Mouse (Mus musculus) frontal cortex, postnatal 25 days (tissue): ENCODE measurements around the gene Gabarap.
A peak's percentile ranks its signal among the peaks of the same experiment; 100 is the strongest.

Experiments used
- DNase-seq, 2 experiments: peaks; one replicate each; pipeline ENCODE4 v3.0.0; 2022; ENCODE audit warnings: low spot score in 2 of 2

Gene Gabarap

DNA sequence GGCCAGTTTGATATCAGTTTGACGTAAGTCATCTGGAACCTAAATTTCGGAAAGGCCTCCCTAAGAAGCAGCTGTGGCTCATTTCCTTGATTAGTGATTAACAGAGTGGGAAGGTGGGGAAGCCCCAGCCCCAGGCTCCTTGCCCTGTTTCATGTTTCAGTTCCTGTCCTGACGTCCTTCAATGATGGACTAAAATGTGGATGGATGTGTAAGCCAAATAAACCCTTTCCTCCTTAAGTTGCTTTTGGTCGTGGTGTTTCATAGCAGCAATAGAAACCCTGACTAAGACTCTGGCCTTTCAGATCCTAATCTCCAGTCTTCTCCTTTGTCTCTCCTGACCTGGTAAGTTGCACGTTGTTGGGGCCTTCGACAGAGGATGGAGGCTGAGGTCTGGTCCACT, 20.7 kb upstream of the Gabarap start:
- DNase-seq = no peak

DNA sequence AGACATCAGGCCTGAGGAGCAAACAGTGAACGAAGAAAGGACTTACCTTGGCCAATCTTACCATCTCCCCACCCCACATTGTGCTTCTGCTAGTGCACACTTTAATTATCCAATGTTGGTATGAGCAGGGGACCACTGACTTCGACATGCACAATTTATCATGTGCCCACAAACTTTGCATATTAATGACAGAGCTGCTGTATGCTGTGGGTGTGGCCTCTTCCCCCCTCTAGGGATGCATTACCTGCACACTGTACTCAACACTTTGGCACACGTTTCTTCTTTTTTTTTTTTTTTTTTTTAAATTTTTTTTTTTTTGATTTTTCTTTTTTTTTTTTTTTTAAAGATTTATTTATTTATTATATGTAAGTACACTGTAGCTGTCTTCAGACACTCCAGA, 20.2 kb upstream of the Gabarap start:
- DNase-seq = no peak

DNA sequence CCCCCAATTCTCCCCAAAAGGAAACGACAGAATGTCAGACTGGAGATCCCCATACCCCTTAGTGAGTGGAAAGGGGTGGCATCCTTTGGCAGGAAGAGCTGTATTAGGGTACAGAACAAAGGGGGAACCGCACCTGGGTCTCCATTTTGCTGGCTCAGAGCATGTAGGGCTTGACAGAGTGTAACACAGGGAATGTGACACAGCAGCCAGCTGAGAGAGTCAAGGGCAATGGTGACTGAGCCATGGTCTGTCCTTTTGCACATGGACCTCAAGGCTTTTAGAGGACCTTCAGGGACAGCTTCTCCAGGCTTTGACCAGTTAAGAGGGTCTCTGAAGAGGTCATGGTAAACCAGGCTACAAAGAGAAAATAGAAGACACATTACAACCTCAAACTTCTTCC, 16.0 kb upstream of the Gabarap start:
- DNase-seq = no peak

DNA sequence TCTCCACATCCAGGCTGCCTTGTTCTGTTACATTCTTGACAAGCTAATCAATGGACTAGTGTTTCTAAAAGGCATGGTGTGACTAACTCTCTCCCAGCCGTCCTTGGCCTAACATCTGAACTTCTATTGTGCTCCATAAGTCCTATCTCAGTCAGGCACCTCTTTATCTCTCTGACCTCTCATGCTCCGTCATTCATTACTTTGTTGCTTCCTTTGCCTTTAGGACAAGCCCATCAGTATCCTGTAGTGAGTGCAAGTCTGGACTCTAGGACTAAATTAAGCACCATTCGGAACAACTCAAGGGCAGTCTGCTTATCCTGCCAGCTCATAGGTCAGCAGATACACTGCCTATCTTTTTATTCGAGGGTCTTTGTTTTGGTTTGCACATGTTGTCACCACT, 14.7 kb upstream of the Gabarap start:
- DNase-seq = no peak

DNA sequence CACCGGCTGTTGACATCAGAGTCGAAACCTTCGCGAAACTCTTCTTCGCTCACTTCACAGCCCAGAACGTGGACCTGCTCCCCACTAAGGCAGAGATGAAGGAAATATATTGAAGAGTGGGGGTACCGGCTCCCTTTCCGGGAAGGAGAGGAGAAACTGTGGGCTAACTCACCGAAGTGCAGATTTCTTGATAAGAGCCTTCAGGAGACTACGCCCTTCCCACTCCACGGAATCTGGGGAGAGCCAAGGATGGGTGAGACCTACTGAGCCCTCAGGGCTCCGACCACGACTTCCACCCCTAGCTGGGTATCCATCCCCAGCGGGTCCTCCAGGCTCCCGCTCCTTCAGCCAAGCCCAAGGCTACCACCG, 11.1 kb upstream of the Gabarap start:
- DNase-seq = no peak

DNA sequence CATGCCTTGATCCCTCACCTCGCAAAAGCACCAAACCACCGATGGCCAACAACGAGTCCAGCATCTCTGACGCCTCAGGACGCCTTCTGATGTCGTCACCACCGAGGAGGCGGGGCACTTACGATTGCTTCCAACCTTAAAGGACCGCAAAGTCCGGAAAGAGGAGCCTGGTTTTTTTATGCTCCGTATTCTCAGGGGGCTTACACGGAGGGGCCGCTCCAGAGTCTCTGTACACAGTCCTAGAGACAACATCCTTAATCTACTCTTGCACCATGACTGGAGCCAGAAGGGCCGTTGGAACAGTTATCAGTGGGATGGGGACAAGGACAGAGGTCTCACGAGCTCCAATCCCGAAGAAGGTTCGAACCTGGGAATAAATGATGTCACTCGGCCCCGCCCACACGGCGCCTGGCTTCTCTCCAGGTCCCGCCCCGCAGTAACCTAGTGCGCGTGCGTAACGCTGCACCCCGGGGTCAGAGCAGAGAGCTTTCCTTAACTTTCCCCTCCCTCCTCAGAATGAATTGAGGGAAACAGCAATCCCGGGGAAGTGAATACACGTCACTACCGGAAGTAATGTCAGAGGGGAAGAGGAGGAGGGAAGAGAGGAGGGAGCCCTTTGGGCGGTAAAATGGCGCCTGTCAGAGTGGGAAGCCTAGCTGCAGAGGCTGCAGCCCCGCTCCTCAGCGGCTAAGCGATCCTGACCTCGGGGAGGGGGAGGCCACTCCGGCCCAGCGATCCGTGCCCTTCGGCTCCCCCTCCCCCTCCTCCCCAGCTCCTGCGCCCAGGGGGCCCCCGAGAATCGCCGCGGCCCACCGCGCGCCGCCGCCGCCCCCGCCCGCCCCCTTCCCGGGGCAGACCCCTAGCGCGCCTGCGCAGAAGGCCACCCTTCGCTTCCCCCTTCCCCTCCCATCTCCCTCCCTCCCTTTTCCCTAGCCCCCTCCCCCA, 10.5 kb upstream of the Gabarap start:
- DNase-seq = peak; percentile 99 to 100

DNA sequence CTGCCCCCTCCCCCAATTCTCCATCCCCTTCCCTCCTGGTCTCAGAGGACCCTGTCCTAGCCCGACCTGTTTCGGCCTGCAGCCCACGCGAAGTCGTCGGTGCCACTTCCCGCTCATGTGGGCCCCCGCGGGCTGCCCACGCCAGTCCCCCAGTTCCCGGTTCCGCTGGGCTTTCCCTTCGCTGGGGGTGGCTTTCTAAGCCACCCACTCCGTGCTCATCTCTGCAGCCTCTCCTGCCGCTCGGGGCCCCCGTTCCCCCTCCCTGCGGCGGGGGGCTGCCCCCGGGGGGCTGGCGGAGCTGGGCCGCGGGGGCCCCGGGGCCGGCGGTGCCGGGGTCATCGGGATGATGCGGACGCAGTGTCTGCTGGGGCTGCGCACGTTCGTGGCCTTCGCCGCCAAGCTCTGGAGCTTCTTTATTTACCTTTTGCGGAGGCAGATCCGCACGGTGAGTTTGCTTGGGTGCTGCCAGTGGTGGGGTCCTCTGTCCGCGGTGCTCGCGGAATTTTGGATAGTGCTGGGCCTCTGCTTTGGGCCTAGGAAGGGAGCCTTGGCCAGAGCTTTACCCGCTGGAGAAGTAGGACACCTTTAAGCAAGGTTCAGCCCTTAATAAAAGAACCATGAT, 9.7 kb upstream of the Gabarap start, which contains the start of gene Ctdnep1:
Gene Ctdnep1 (plus strand): TSS at position 16 of the 622 bp plus-strand sequence.
- DNase-seq = no peak

DNA sequence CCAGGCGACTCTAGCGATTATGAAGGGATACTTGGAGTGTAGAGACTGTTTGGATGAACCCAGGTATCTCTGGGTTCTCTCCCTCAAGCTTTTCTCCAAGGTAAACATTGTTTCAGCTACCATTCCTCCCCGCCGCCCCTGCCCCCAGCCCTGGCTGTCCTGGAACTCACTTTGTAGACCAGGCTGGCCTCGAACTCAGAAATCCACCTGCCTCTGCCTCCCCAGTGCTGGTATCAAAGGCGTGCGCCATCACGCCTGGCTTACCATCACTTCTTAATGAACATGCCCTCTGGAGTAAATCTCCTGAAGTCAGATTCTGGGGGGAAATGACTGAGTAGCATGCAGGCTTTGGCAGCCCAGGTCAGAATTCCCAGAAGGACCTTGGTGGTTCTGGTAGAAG, 8.7 kb upstream of the Gabarap start, which contains the start of gene Elp5:
Gene Elp5 (minus strand): TSS at position 293 of the 400 bp plus-strand sequence.
- DNase-seq = no peak

DNA sequence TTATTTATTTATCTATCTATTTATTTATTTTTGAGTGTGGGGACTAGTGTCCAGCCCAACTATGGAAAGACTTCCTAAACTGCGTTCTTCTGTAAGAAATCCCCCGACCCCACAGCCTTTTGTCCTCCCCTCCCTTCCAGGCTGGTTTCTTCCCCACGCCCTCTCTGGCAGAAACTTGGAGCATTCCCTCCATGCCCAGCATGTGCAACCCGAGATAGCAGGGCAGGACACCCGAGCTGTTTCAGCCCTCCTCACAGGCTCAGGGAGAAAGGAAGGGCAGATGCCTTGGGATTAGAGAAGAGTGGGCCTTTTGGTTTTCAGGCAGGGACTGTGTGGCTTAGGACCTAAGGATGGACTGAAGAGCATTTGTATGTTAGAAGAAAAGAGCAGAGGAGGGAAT, 8.1 kb upstream of the Gabarap start:
- DNase-seq = no peak

DNA sequence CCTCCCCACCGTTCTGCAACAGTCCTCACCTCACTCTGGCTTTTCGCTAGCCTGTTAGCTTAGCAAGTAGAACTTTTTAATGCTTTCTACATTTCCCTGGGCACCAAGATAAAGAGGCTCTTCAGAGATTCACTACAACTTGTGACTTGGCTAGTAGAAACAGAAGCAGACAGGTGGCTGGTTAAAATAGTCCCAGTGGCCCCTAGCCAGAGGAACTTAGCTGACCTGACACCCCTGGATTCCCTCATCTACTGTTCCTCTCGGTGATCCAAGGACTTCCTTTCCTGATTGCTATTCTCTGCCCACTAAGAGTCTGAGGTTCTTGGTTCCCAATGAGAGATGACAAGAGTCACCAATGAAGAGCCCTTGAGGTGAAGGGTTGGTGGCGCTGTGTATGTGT, 7.6 kb upstream of the Gabarap start:
- no peak for DNase-seq

DNA sequence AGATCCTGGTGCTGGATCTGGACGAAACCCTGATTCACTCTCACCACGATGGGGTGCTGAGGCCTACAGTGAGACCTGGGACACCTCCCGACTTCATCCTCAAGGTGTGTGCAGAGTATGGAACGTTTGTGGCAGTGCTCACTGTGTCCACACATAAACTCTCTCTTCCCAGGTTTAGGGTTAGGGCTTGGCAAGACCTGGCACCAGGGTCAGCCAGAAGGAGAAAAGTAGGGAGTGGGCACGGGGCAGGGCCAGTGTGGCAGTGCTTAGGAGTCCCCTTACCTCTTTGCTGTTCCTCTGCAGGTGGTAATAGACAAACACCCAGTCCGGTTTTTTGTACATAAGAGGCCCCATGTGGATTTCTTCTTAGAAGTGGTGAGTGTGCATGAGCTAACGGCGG, 6.5 kb upstream of the Gabarap start:
- no peak for DNase-seq

DNA sequence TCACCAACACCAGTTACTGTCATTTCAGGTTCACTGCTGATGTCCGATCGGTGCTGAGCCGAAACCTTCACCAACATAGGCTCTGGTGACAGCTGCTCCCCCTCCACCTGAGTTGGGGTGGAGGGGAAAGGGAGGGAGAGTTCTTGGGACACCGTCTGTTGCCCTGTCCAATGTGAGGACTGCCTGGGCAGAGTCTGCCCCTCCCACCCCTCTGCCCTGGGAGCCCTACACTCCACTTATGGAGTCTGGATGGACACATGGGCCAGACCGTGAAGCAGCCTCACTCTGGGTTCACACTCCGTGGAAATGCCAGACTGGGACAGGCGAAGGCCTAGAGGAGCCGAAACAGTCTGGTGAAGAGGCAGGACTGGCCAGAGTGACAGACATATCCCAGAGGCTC, 994 bp upstream of the Gabarap start:
- no peak for DNase-seq

DNA sequence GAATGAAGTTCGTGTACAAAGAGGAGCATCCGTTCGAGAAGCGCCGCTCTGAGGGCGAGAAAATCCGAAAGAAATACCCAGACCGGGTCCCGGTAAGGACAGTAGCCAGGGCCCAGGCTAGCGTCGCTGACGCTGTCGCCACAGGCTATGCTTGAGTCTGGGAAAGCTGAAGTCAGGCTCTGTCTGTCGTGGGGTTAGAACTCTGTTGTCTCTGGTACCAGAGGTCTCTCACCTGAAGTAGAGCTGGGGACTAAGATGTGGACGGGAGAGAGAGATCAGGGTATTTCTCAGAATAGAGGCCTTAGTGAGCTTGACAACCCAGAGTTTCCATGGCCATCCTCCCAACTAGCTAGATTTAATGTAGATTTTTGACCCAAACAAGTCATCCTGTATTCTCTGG, 768 bp downstream of the Gabarap start:
- DNase-seq = no peak

DNA sequence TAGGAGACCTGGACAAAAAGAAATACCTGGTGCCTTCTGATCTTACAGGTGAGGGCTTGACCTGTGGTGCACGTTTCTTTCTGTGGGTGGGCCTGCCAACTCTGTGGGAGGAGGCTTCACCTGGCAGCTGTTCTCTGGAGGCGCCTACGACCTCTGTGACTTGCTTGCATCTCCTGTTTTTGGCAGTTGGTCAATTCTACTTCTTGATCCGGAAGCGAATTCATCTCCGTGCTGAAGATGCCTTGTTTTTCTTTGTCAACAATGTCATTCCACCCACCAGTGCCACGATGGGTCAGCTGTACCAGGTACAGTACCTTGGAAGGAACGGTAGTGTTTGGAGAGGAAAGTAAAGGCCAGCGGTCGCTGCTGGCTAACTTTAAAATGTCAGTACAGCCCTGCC, 1.5 kb downstream of the Gabarap start:
- no peak for DNase-seq

DNA sequence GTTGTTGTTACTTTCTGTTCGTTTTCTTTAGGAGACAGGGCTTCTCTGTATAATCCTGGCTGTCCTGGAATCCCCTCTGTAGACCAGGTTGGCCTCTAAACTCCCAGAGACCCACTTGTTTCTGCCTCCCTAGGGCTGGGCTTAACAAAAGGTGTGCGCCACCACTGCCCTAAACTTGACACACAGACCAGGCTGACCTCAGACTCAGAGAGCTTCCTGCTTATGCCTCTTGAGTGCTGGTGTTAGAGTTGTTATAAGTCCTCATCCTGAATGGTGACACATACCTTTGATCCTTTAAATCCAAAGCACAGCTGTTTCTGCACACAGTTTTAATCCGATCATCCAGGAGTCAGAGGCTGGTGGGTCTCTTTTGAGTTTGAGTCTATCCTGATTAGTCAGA, 2.0 kb downstream of the Gabarap start:
- no peak for DNase-seq

DNA sequence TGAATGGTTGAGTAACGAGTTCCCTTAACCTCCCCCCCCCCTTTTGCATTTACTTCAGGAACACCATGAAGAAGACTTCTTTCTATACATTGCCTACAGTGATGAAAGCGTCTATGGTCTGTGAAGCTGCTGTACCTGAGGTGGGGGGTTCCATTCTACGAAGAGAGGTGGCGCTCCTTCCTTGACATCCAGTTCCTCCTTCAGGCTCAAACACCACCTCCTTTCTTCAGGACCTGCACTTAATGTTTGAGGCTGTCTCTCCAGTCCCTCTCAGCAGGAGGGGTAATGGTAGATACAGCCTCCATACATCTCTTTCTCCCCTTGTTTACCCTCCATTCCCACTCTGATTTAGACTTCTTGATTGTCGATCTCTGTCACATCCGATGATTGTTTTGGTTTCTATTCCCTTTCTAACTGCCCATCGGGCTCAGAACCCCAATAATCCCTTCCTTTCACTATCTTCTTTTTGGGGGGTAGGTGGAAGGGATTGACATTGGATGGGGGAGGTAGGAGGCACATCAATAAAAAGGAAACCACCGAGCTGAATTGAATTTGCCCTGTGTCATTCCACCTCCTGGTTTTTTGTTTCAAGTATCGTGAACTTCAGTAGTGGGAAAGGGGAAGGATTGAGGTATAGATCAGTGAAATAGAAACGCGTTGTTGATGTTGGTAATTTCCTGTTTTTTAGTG, 3.6 kb downstream of the Gabarap start:
- no peak for DNase-seq

DNA sequence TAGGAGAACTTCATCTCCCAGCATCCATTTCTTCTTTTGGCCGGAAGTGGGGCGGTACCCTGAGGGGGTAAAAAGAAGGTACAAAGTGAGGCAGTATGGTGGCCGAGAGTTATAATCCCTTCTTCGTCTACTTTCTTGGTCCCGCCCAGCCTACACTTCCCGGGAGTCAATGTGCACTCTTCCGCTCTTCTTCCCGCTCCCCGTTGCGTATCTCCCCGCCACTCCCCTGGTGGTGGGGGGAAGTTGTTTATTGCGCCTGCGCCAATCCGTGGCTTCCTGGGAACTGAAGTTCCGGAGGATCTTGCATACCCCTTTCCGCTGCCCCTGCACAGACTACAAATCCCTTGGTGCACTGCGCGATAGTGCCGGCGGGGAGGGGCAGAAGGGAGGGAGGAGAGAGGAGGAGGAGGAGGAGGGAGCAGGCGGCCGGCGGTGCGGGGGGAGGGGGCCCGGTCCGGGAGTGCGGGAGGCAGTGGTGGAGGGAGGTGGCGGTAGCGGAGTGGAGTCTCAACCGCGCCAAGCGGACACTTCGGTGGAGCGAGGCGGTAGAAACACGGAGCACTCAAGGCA, 4.5 kb downstream of the Gabarap start, which contains the start of gene Phf23:
Gene Phf23 (plus strand): TSS at position 387 of the 570 bp plus-strand sequence.
- peak; percentile 80 to 91 for DNase-seq

DNA sequence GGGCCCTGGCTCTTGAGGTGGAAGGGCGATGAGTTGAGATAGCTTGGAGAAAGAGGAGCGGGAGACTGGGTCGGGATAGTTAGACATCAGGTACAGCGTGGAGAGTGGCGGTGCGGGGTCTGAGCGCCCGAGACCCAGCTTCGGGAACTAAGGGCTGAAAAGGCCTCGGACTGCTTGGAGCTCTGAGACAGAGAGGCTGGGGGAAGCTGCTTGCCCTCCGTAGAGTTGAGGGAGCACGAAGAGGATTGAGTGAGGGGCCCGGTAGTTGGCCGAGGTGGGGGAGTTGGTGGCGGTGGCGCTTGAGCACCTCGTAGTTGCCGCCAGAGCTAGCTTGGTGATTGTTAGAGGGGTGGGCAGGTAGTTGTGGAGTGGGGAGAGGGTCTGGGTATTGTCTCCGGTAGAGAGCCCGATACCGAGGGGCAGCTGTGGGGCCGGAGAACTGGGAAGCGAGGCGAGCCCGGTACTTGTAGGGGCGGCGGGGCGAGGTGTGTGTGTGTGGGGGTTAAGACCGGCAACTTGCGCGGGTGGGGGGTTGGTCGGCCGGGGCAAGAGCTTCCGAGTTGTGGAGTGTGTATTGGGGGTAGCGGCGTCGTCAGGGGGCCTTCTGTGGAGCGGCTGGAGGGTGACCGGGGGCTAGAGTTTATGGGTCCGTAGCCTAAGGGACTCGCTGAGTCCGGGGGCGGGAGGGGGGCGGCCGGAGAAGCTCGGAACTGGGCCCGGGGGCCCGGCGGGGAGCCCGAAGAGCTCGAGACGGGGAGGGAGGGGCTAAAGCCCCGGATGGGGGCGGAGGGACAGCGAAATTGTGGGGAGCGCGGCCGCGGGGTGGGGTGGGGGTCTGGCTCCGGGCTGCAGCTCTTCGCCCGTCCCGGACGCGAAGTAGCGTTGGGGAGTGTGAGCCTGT, 5.5 kb downstream of the Gabarap start:
- no peak for DNase-seq

DNA sequence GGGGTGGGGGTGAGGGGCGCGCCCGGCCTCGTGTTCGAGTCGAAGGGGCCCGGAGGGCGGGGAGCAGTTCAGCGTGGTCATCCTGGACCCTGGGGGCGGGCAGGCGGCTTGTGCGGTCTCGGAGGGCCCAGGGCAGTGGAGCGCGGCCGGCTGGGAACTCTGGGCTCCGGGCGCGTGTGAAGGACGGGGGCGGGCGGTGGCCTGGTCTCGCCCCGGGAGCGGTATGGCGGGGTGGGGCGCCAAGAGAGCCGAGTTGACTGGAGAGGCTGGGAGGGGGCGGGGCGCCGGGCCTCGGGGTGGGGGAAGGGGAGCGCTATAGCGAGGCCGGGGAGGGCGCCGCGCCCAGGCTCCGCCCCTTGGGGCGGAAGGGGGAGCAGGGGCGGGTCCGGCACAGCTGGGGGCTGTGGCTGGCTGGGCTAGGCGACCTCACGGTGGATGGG, 6.1 kb downstream of the Gabarap start:
- DNase-seq = peak in 1 of 2 experiments; percentile 42

DNA sequence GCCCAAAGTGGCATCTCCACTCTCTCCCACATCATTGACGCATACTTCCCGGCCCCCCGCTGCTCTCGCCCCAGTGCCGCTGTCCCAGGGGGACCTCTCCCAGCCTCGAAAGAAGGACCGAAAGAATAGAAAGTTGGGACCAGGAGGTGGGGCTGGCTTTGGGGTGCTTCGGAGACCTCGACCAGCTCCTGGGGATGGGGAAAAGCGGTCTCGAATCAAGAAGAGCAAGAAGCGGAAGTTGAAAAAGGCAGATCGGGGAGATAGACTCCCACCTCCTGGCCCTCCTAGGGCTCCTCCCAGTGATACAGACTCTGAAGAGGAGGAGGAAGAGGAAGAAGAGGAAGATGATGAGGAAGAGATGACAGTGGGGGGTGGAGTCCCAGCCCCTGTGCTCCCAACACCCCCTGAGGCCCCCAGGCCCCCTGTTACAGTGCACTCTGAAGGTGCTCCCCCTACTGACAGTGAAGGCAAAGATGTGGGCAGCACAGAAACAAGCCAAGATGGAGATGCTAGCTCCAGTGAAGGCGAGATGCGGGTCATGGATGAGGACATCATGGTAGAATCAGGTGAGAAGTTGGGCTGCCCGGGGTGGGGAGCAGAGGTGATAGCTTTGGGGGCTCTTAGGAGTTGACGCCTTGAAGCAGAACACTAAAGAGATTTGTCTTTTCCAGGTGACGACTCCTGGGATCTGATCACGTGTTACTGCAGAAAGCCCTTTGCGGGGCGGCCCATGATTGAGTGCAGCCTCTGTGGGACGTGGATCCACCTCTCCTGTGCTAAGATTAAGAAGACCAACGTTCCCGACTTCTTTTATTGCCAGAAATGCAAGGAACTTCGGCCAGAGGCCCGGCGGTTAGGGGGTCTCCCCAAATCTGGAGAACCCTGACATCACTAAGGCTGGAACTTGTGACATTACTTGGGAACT, 7.9 kb downstream of the Gabarap start:
- DNase-seq = no peak
